Mouse (Mus musculus) megakaryocyte, embryonic 14.5 days (primary cell): ENCODE data around the gene Olfr165. TPM values are rescaled to one million over a fixed set of nuclear protein-coding genes. Genes with fewer than 3 reads are reported as not detected.
"Not testable (repeated sequence)": the region's sequence is repeated elsewhere in the genome, so short reads cannot be mapped to it uniquely, and the experiment has no call there.

Experiments used
- H3K27me3 ChIP-seq: replicated peaks from 2 replicates; pipeline ENCODE3; 2012; ENCODE audit warnings: inconsistent platforms
- H3K36me3 ChIP-seq: replicated peaks from 2 replicates; pipeline ENCODE3; 2012; ENCODE audit warnings: low read length, inconsistent platforms, mixed read lengths
- H3K4me1 ChIP-seq: 2 replicates; pipeline ENCODE4 v1.6.1; 2012; ENCODE audit warnings: inconsistent platforms
- H3K4me3 ChIP-seq: replicated peaks from 2 replicates; pipeline ENCODE3; 2012; ENCODE audit warnings: moderate library complexity, mild to moderate bottlenecking, inconsistent platforms
- H3K9me3 ChIP-seq: 2 replicates; pipeline ENCODE4 v1.6.1; 2012; ENCODE audit warnings: inconsistent platforms
- FLI1 ChIP-seq: IDR thresholded peaks from 2 replicates; pipeline ENCODE4 v1.6.1; 2012; ENCODE audit warnings: low read length, inconsistent platforms, mixed read lengths
- GATA1 ChIP-seq: IDR thresholded peaks from 3 replicates; pipeline ENCODE4 v1.6.1; 2012; ENCODE audit warnings: mixed read lengths, low read length, inconsistent platforms, borderline replicate concordance
- polyA plus RNA-seq: library from polyadenylated mRNA; stranded (reverse); fragments of >175 nt; gene quantifications from 2 replicates; pipeline ENCODE4 v1.2.3, GENCODE M21; 2012; ENCODE audit warnings: low replicate concordance; ENCODE audit not compliant: insufficient read depth

The Olfr165 gene
- polyA plus RNA-seq = not detected in 2 replicates

- no peaks in the 10 kb centered on the region for H3K9me3 ChIP-seq
- no peaks in the 10 kb centered on the region for H3K36me3 ChIP-seq
- H3K4me1 ChIP-seq = no peaks in the 10 kb centered on the region
- H3K27me3 ChIP-seq = no peaks in the 10 kb centered on the region
- TF ChIP-seq GATA1 (no peak), FLI1 (no peak)
- no peak within 1 kb of the TSS for H3K4me3 ChIP-seq
These were observed at the start of gene Olfr165 for GRCm38 (mm10) chr16:19423034-19423433. TSS of gene Olfr165 (minus strand) at chr16:19423134.

GRCm38 (mm10) chr16:19464365-19464764, 41.4 kb upstream of the Olfr165 start:
- H3K4me3 ChIP-seq = no peak overlapping the region
- TF ChIP-seq GATA1 (no peak), FLI1 (no peak)
- no peaks in the 10 kb centered on the region for H3K9me3 ChIP-seq
- no peaks in the 10 kb centered on the region for H3K4me1 ChIP-seq
- no peaks in the 10 kb centered on the region for H3K36me3 ChIP-seq
- H3K27me3 ChIP-seq = no peaks in the 10 kb centered on the region

GRCm38 (mm10) chr16:19458741-19459140, 35.8 kb upstream of the Olfr165 start:
- not testable (repeated sequence) for H3K4me3 ChIP-seq, H3K4me1 ChIP-seq, H3K36me3 ChIP-seq, H3K27me3 ChIP-seq, H3K9me3 ChIP-seq

GRCm38 (mm10) chr16:19387984-19388383, 35.0 kb downstream of the Olfr165 start:
- Histone ChIP-seq H3K4me1 (no peaks in the 10 kb centered on the region), H3K36me3 (no peaks in the 10 kb centered on the region), H3K27me3 (no peaks in the 10 kb centered on the region), H3K4me3 (no peak overlapping the region), H3K9me3 (peaks cover 7% of the 10 kb centered on the region; the same call in 1 of the 2 replicates)
- TF ChIP-seq GATA1 (no peak), FLI1 (no peak)

Other genes with a start within 250 kb of the Olfr165 start
- gene Olfr164, start 109.1 kb downstream of the Olfr165 start, polyA plus RNA-seq = not detected in 2 replicates
- gene Olfr166, start 60.6 kb upstream of the Olfr165 start, polyA plus RNA-seq = not detected in 2 replicates
- gene Olfr167, start 99.1 kb upstream of the Olfr165 start, polyA plus RNA-seq = not detected in 2 replicates
- not detected in 2 replicates for gene Olfr168, start 112.4 kb upstream of the Olfr165 start, polyA plus RNA-seq
- gene Olfr169, start 148.7 kb upstream of the Olfr165 start, polyA plus RNA-seq = not detected in 2 replicates
- gene Olfr170, start 188.7 kb upstream of the Olfr165 start, polyA plus RNA-seq = not detected in 2 replicates
- gene Olfr171, start 206.8 kb upstream of the Olfr165 start, polyA plus RNA-seq = not detected in 2 replicates